Mouse (Mus musculus) ES-E14 (cell line): ENCODE measurements around the gene Lzts3. TPM values are rescaled to one million over a fixed set of nuclear protein-coding genes. Genes with fewer than 3 reads are reported as not detected.

Experiments
- DNase-seq: peaks from one replicate; pipeline ENCODE4 v3.0.0-alpha.2; 2013; ENCODE audit warnings: low read depth, low spot score
- H3K27ac ChIP-seq: 2 replicates; pipeline ENCODE4 v1.5.1; 2012; ENCODE audit warnings: low read depth, mild to moderate bottlenecking, low read length, moderate library complexity, mixed read lengths; ENCODE audit not compliant: poor library complexity, insufficient read depth, severe bottlenecking
- H3K36me3 ChIP-seq: 2 replicates; pipeline ENCODE4 v1.6.1; 2012; ENCODE audit warnings: mild to moderate bottlenecking, low read length, moderate library complexity, mixed read lengths; ENCODE audit not compliant: control insufficient read depth, poor library complexity, insufficient read depth, severe bottlenecking
- H3K4me1 ChIP-seq, 2 experiments: fragments of 150-350 bp in 1 of 2; sonication (generic) in 1 of 2; 2 replicates each; pipeline ENCODE4 v1.6.1; 2012; ENCODE audit warnings: low read length in 2 of 2, mild to moderate bottlenecking in 1 of 2, mixed read lengths in 1 of 2; ENCODE audit not compliant: control insufficient read depth in 2 of 2, insufficient read depth in 2 of 2, poor library complexity in 1 of 2
- H3K4me3 ChIP-seq, 2 experiments: fragments of 150-350 bp in 1 of 2; sonication (generic) in 1 of 2; 2 replicates each; pipeline ENCODE4 v1.5.1; 2012; ENCODE audit warnings: low read length in 2 of 2, low read depth in 1 of 2, mild to moderate bottlenecking in 1 of 2, mixed read lengths in 1 of 2; ENCODE audit not compliant: insufficient read depth in 1 of 2, poor library complexity in 1 of 2, severe bottlenecking in 1 of 2
- H3K9ac ChIP-seq: 2 replicates; pipeline ENCODE4 v1.6.1; 2012; ENCODE audit warnings: low read depth, mild to moderate bottlenecking, low read length, mixed read lengths; ENCODE audit not compliant: poor library complexity, insufficient read depth, severe bottlenecking
- H3K9me3 ChIP-seq: fragments of 150-350 bp; sonication (generic); 2 replicates; pipeline ENCODE4 v1.6.1; 2012; ENCODE audit warnings: low read depth, mild to moderate bottlenecking, low read length; ENCODE audit not compliant: control insufficient read depth, insufficient read depth
- CHD2 ChIP-seq: IDR thresholded peaks from 2 replicates; pipeline ENCODE4 v1.6.1; 2014; ENCODE audit warnings: mild to moderate bottlenecking, low read depth, low read length, inconsistent platforms
- HCFC1 ChIP-seq: IDR thresholded peaks from 2 replicates; pipeline ENCODE4 v1.6.1; 2012; ENCODE audit warnings: low read length, inconsistent platforms, borderline replicate concordance; ENCODE audit not compliant: insufficient read depth
- MAFK ChIP-seq: IDR thresholded peaks from 2 replicates; pipeline ENCODE4 v1.6.1; 2014; ENCODE audit warnings: mild to moderate bottlenecking, low read depth, low read length, inconsistent platforms; ENCODE audit not compliant: insufficient read depth
- ZC3H11A ChIP-seq: IDR thresholded peaks from 2 replicates; pipeline ENCODE4 v1.6.1; 2012; ENCODE audit warnings: low read depth, mild to moderate bottlenecking, inconsistent platforms, low read length, borderline replicate concordance
- ZNF384 ChIP-seq: IDR thresholded peaks from 2 replicates; pipeline ENCODE4 v1.6.1; 2012; ENCODE audit warnings: low read depth, low read length, inconsistent platforms
- in situ Hi-C, 2 experiments: fragments of 600-800 bp; cut with MboI; formaldehyde crosslinking; loops; one replicate each; pipeline ENCODE4 v1.15.1; 2025; ENCODE audit warnings: low sequenced_read_pairs in 2 of 2, inconsistent platforms in 1 of 2; ENCODE audit not compliant: unreplicated experiment in 2 of 2
- total RNA-seq: library from RNA; depleted of rRNA; stranded (reverse); fragments of 300-350 nt; gene quantifications from 2 replicates; pipeline ENCODE4 v1.2.3, GENCODE M21; 2012; rRNA removed

Lzts3 gene
- total RNA-seq: 3.4 and 4.4 TPM in 2 replicates

GRCm38 (mm10) chr2:130642684-130643369 is at the start of gene Lzts3:
Gene Lzts3 (minus strand): TSS chr2:130642803.
- in situ Hi-C loops: no loop called here
- no peak within 1 kb of the TSS for H3K27ac ChIP-seq

GRCm38 (mm10) chr2:130689011-130689410 is 46.4 kb upstream of the Lzts3 start:
- TF ChIP-seq HCFC1 (no peak), ZNF384 (no peak), ZC3H11A (no peak), CHD2 (no peak), MAFK (no peak)
- H3K4me3 ChIP-seq: no peak overlapping the region
- peaks cover 0 to 3% of the 10 kb centered on the region in 2 experiments; a peak in 2 of 4 replicates for H3K4me1 ChIP-seq
- peaks cover 24% of the 10 kb centered on the region for H3K36me3 ChIP-seq
- H3K9me3 ChIP-seq: no peaks in the 10 kb centered on the region
- in situ Hi-C loops: no loop called here
- no peak overlapping the region for H3K9ac ChIP-seq
- no peak for DNase-seq
- H3K27ac ChIP-seq: no peak overlapping the region

More at GRCm38 (mm10) chr2:130642684-130643369, at the start of gene Lzts3:
- peak; percentile 76 for DNase-seq
- Histone ChIP-seq H3K4me1 (peaks cover 0 to 5% of the 10 kb centered on the region in 2 experiments; a peak in 2 of 4 replicates), H3K36me3 (no peaks in the 10 kb centered on the region), H3K4me3 (peak within 1 kb of the TSS; percentile 92 to 98), H3K9ac (peak within 1 kb of the TSS; percentile 85), H3K9me3 (no peaks in the 10 kb centered on the region)
- TF ChIP-seq ZNF384 (no peak), MAFK (no peak), ZC3H11A (no peak), HCFC1 (no peak), CHD2 (no peak)

GRCm38 (mm10) chr2:130685426-130685825 is 42.8 kb upstream of the Lzts3 start:
- Histone ChIP-seq H3K4me1 (no peaks in the 10 kb centered on the region), H3K27ac (no peak overlapping the region), H3K9me3 (no peaks in the 10 kb centered on the region), H3K36me3 (peaks cover 31% of the 10 kb centered on the region), H3K4me3 (peak overlapping the region in 1 of 2 experiments; percentile 47; a peak in 2 of 4 replicates), H3K9ac (0 out of 2 replicates have a peak overlapping the region, but pooled peaks have one; percentile 3)
- DNase-seq: no peak
- TF ChIP-seq CHD2 (no peak), ZNF384 (no peak), ZC3H11A (no peak)
- in situ Hi-C loops: no loop called here

- Histone ChIP-seq H3K4me3 (no peak overlapping the region), H3K9ac (no peak overlapping the region), H3K9me3 (no peaks in the 10 kb centered on the region), H3K4me1 (no peaks in the 10 kb centered on the region), H3K36me3 (peaks cover 52% of the 10 kb centered on the region), H3K27ac (no peak overlapping the region)
- no peak for DNase-seq
- in situ Hi-C loops: no loop called here
- TF ChIP-seq MAFK: no peak
- TF ChIP-seq ZNF384: no peak
- no peak for TF ChIP-seq HCFC1
- no peak for TF ChIP-seq CHD2
- TF ChIP-seq ZC3H11A: no peak
Observed at GRCm38 (mm10) chr2:130681531-130681930, 38.9 kb upstream of the Lzts3 start.
